Mouse (Mus musculus): ENCODE results near the gene Ulk3.
A peak's percentile ranks its signal among the peaks of the same experiment; 100 is the strongest.

The Ulk3 gene

GRCm38 (mm10) chr9:57618854-57619253 is 29.6 kb downstream of the Ulk3 start:
- no peak for DNase-seq

GRCm38 (mm10) chr9:57620674-57621073 is 31.4 kb downstream of the Ulk3 start, which contains the start of gene Lman1l:
TSS of gene Lman1l (minus strand) at chr9:57620774.
- DNase-seq = no peak

- DNase-seq = no peak
Observed at GRCm38 (mm10) chr9:57624295-57624694, 35.0 kb downstream of the Ulk3 start.

- DNase-seq = no peak
Observed at GRCm38 (mm10) chr9:57625674-57626500, 36.6 kb downstream of the Ulk3 start.

- no peak for DNase-seq
Observed at GRCm38 (mm10) chr9:57627191-57627590, 37.9 kb downstream of the Ulk3 start.

- DNase-seq = no peak
Observed at GRCm38 (mm10) chr9:57627892-57628291, 38.6 kb downstream of the Ulk3 start.

GRCm38 (mm10) chr9:57628717-57629116 is 39.5 kb downstream of the Ulk3 start:
- no peak for DNase-seq

GRCm38 (mm10) chr9:57629118-57629874 is 40.0 kb downstream of the Ulk3 start:
- peak; percentile 79 for DNase-seq

- DNase-seq = no peak
Observed at GRCm38 (mm10) chr9:57633481-57634024, 44.3 kb downstream of the Ulk3 start.

GRCm38 (mm10) chr9:57637272-57637671 is 48.0 kb downstream of the Ulk3 start:
- no peak for DNase-seq

- DNase-seq = no peak
Observed at GRCm38 (mm10) chr9:57637741-57638322, 48.6 kb downstream of the Ulk3 start.

GRCm38 (mm10) chr9:57638651-57639459 is 49.6 kb downstream of the Ulk3 start:
- no peak for DNase-seq

GRCm38 (mm10) chr9:57639661-57640328 is 50.5 kb downstream of the Ulk3 start:
- no peak for DNase-seq

GRCm38 (mm10) chr9:57640384-57640783 is 51.1 kb downstream of the Ulk3 start:
- no peak for DNase-seq

GRCm38 (mm10) chr9:57641022-57641421 is 51.8 kb downstream of the Ulk3 start:
- no peak for DNase-seq

- DNase-seq = no peak
Observed at GRCm38 (mm10) chr9:57641775-57642550, 52.7 kb downstream of the Ulk3 start.

GRCm38 (mm10) chr9:57643169-57643855 is 54.1 kb downstream of the Ulk3 start:
- no peak for DNase-seq

GRCm38 (mm10) chr9:57643856-57644180 is 54.6 kb downstream of the Ulk3 start:
- DNase-seq = no peak

GRCm38 (mm10) chr9:57644442-57644943 is 55.2 kb downstream of the Ulk3 start:
- no peak for DNase-seq

Data from cerebellum, adult 8-10 months (tissue).